Mouse (Mus musculus) stomach, postnatal 0 days (tissue): ENCODE data around the gene Sema3g.

Source experiments
- CTCF ChIP-seq: IDR thresholded peaks from 2 replicates; pipeline ENCODE4 v1.5.1; 2016; ENCODE audit warnings: antibody characterized with exemption, low read depth, mild to moderate bottlenecking, moderate library complexity
- EP300 ChIP-seq: optimal IDR thresholded peaks from 2 replicates; pipeline ENCODE3; 2016; ENCODE audit warnings: antibody characterized with exemption

DNA sequence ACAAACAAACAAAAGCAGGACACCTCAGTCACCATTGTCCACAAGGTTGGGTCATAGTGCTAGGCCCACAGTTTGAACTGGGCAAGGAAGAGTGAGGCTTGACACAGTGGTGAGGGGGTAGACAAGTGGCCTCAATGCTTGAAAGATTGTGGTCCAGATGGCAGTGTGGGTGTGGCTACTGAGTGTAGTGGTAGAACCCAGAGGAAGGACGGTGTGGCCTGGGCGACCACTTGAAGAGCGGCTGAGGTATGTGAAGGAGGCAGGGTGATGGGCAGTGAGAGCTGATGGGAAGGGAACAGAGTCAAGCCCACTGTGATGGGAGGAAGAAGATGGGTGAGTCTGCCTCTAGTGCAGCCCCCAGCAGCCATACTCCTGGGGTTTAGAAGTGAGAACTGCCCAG, 3.0 kb upstream of the Sema3g start:
- TF ChIP-seq CTCF (no peak), EP300 (no peak)
